Mouse (Mus musculus): ENCODE results near the gene Gjb4.

Gjb4 gene

DNA sequence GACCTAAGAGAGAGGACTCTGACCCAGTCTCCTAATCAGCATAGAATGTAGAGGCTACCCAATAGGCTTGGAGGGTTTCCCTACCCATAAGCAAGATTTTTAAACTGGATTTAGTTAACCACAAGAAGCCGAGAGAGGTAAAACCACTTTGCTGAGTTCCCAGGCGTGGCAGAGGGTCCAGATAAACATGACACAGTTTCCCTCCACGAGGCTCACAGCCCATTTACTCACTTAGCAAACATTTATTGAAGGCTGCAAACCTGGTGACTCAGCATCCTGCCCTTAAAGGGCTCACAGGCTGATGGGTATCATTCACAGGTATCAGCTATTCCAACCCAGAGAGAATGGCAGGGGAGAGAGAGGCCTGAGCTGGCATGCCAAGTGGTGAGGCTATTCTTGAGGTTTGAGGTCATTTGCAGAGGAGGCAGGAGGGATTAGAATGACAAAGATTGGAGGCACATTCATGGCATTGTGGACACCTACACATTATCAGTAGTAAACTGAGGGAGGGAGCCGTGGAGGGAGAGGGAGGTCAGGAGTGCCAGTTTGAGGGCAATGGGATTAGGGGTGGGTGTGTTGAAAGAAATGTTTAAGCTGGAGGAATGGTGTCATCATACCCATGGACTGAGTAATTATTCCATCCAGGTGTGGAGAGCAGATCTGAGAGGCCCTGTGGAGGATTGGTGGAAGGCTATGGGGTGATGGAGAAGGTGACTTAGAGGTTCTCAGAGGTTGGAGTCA, 4.2 kb downstream of the Gjb4 start:
- no peak for DNase-seq

GRCm38 (mm10) chr4:127345000-127345399, 8.9 kb downstream of the Gjb4 start:
- no peak for DNase-seq

GRCm38 (mm10) chr4:127341372-127341771, 12.5 kb downstream of the Gjb4 start:
- DNase-seq = no peak

DNA sequence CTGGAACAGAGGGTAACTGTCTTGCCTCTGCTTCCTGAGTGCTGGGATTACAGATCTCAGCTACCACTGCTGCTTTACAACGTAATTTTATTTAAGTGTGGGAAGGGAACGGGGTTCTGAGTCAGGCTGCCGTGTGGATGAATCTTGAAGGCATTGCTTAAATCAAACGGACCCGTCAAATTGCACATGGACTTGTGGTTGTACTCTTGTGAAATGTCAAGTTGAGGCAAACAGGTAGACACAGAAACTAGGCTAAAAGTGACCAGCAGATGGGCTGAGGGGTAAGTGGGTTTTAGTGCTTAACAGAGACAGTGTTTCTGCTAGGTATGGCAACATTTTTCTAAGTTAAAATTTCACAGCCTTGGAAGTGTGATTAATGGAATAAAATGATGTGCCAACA, 16.2 kb downstream of the Gjb4 start:
- no peak for DNase-seq

- no peak for DNase-seq
Measured at GRCm38 (mm10) chr4:127334870-127335504, 18.9 kb downstream of the Gjb4 start.

DNA sequence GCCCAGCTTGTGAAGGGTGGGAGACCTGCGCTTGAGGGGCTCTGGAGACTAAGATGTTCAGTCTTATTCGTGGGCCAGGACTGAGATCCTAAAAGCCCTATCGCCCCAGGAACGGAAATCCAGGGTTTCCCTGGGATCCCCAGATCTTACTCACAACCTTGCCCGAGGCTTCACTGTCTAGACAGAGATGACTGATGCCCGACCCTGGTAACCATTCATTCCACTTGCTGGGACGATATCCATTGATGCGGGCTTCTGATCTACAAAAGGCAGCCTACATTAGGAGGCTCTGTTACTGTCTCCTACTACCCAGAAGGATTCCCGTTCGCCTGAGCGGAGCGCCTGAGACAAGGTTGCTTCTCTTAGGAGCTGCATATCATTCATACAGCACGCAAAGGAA, 22.7 kb downstream of the Gjb4 start:
- DNase-seq = no peak

- DNase-seq = no peak
Measured at GRCm38 (mm10) chr4:127330181-127331100, 23.4 kb downstream of the Gjb4 start, which contains the start of gene Gjb3. Gene Gjb3, minus strand, starts transcription at chr4:127330844.

- no peak for DNase-seq
Measured at GRCm38 (mm10) chr4:127329751-127330150, 24.1 kb downstream of the Gjb4 start.

GRCm38 (mm10) chr4:127329046-127329445, 24.8 kb downstream of the Gjb4 start:
- no peak for DNase-seq

- DNase-seq = no peak
Measured at GRCm38 (mm10) chr4:127328378-127328777, 25.5 kb downstream of the Gjb4 start.

DNA sequence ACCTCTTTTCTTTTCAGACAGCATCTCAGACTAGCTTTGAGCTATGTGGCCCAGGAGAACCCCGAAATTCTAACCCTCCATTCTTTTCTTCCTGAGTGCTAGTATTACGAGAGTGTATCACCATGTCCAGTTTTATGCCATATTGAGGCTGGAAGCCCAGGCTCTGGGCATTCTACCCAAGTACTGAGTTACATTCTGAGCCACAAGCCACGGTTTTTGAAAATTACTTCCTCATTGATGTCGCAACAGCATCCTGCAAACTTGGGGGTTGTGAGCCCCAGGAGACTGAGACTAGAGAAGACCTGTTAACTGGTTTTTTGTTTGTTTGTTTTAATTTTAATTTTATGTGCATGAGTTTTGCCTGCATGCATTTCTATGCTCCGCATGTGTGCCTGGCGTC, 26.1 kb downstream of the Gjb4 start:
- no peak for DNase-seq

DNA sequence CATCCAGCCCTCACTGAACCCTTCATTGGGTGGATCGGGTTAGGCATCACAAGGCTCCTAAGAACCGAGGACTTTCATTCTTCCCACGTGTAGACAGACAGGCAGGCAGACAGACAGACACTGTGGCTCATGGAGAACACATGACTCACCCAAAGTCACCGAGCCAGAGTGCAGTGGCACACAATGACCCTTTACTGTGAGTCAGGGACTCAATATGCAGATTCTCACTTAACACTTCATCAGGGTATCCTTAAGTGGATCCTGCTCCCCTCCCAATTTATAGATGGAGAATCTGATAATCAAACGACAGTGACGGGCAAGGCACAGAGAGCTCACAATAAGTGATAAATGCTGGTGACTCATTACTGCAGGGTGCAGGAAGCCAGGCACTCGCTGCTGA, 26.6 kb downstream of the Gjb4 start:
- no peak for DNase-seq

- DNase-seq = peak; percentile 9 to 48
Measured at GRCm38 (mm10) chr4:127325276-127325675, 28.6 kb downstream of the Gjb4 start.

GRCm38 (mm10) chr4:127324759-127325158, 29.1 kb downstream of the Gjb4 start:
- peak; percentile 65 to 85 for DNase-seq

DNA sequence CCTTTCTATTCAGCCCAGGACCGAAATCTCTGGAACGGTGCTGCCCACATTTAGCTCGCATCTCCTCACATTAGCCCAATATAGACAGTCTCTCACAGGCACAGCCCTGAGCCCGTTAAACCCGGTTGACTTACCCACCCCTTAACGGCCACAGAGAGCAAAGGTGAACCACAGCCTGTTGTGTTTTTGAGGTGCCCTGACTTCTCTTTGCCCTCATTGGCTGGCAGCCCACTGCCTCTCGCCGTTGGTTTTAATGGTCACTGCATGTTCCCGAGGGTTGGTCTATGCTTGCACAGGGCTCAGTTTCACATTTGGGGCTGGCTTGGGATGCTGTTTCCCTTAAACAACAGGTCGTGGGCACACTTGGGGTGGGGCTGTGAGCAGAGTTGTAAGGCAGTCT, 29.6 kb downstream of the Gjb4 start:
- peak; percentile 51 to 71 for DNase-seq

DNA sequence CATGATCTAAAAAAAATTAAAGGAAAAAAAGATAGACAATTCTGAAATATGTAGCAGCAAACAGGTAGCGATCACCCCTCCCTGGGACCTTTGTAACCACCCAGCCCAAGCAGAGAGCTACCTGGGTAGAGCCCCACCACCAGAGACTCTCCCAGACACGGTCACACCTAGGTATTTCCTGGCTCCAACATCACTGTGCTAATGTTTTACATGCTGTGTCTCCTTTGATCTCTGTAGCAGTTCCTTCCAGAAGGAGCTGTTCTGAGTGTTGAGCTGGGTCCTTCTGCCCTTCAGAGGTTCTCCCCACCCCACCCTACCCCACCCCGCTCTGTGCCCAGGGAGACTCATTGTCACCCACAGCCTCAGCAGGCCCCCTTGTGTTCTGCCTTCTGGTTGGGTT, 30.2 kb downstream of the Gjb4 start:
- no peak for DNase-seq

DNA sequence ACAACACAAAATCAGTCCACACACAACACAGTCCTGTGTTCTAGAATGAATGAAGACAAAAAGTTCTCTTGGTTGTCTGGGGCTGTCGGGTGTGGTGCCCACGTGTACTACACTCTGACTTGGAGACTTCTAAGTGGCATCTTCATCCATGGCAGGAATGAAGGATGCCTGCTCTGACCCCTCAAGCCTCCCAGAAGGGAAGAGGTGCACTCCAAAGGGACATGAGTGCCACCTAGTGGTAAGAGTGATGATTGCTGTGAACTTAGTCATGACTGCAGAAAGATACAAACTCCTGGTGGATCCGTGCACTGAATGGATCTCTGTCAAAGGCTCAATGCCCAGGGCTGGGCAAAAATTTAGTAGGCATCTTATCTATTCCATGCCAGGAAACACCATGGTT, 34.3 kb downstream of the Gjb4 start:
- DNase-seq = peak; percentile 47 to 88

- DNase-seq = peak in 1 of 2 experiments; percentile 21
Measured at GRCm38 (mm10) chr4:127317143-127317542, 36.7 kb downstream of the Gjb4 start.

DNA sequence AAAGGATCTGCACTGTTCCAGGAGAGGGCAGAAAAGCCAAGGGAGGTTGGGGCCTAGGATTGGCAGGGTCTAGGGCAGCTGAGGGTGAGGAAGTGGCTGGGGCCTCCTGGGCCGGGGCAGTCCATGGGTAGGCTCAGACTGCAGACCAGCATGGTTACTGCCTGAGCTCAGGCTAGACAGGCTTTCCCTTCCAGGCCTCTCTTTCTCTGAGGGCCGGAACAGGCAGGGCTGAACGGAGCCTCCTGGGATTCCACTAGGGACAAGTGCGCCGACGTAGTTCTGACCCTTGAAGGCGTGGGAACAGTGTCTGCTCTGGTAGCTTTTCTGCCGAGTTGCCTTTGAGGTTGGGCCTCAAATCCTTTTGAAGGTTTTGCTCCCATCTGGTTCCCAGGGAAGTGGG, 38.1 kb downstream of the Gjb4 start:
- DNase-seq = no peak

DNA sequence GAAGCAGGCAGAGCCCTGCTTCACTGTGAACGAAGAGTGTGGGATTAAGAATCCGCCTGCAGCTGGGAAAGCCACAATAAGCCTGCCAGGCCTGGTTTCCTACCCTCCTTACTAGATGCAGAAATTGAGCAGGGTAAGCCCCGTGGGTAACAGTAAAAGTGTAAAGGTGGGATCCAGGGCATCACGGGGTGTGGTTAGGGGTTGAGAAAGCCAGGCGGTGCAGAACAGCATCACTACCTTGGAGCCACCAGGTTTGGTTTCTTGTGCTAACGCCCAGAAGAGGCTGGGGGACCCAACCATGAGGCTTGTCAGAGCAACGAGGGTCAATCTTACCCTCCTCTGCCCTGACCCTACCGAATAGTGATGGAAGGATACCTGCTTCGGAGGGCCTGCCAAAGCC, 39.3 kb downstream of the Gjb4 start:
- DNase-seq = no peak

GRCm38 (mm10) chr4:127313861-127314260, 40.0 kb downstream of the Gjb4 start, which contains the start of gene Gja4:
Gene Gja4, minus strand, starts transcription at chr4:127314039.
- DNase-seq = peak; percentile 85 to 87

DNA sequence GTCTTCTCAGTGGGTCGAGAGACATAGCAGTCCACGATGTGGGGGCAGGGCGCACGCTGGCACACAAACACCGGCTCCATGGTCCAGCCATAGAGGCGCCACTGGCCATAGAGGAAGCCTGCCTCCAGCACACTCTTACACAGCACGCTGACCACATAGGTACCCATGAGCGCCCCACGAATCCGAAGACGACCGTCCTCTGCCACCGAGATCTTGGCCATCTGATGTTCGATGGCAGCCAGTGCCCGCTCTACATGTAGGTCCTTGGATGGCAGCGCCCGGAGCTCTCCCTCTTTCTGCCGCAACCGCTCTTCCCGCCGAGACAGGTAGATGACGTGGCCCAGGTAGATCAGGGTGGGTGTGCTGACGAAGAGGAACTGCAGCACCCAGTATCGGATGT, 41.5 kb downstream of the Gjb4 start:
- no peak for DNase-seq

DNA sequence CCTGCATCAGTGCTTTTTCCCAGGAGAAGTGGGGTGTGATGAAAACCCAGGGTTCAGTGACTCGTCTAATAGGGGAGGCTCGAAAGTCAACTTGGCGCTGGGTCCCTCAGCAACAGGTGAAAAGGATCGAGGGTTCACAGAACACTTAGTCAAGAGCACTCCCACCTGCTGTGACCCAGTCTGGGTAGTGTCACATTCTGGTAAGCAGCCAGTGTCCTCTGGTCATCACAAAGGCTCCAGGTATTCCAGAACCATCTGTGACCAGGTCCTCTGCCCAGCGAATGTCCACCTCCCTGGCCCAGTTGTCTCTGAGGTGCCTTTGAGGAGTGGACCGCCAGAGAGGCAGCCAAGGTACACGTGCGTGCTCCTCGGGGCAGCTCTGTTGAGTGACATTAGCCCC, 42.3 kb downstream of the Gjb4 start:
- DNase-seq = no peak
